Mouse (Mus musculus): ENCODE measurements at regions not wholly inside any gene's neighbourhood (a gene's known extent, or its start where the extent isn't known, plus 50 kb on each side); places are given as distances from the start of the nearest gene placed in this dataset.

- no peak overlapping the region for H3K27ac ChIP-seq
- H3K4me1 ChIP-seq (replicated peaks): no peaks in the 10 kb centered on the region
- H3K27me3 ChIP-seq (replicated peaks): no peaks in the 10 kb centered on the region
- no peak overlapping the region for H3K4me3 ChIP-seq (replicated peaks)
- no peaks in the 10 kb centered on the region for H3K36me3 ChIP-seq
- H3K4me2 ChIP-seq (replicated peaks): no peak overlapping the region
- WGBS: 84% methylated on average over 5 of the region's 5 CpGs
- H3K9ac ChIP-seq: no peak overlapping the region
- no peak for ATAC-seq
- no peaks in the 10 kb centered on the region for H3K9me3 ChIP-seq
Measured at GRCm38 (mm10) chr1:91744701-91745100, 56.6 kb upstream of the Twist2 start.

- Histone ChIP-seq H3K4me1 (replicated peaks) (no peaks in the 10 kb centered on the region), H3K27me3 (replicated peaks) (no peaks in the 10 kb centered on the region), H3K4me3 (replicated peaks) (no peak overlapping the region), H3K36me3 (no peaks in the 10 kb centered on the region), H3K9me3 (no peaks in the 10 kb centered on the region), H3K9ac (no peak overlapping the region), H3K27ac (no peak overlapping the region), H3K4me2 (replicated peaks) (no peak overlapping the region)
- no peak for ATAC-seq
- 40% methylated on average over 11 of the region's 11 CpGs for WGBS
Measured at GRCm38 (mm10) chr1:91747583-91747982, 53.7 kb upstream of the Twist2 start.

All from intestine, embryonic 15.5 days (tissue).